14 mouse cellular contexts compared by ENCODE assay signal in genomic region chr13:5248671-5249391, GRCm38 (mm10).
A peak's percentile ranks its signal among the peaks of the same experiment; 100 is the strongest.
DNase-seq lines count a peak whose midpoint lies in the region; ATAC-seq and TF ChIP-seq lines count a peak whose summit lies in the region.
"Had no signal": no experiment of that assay in that cellular context is flagged by ENCODE, and none has a peak within 500 bp of the region (broad histone marks: within the 10 kb centered on the region; RNA-seq: fewer than 3 reads in every experiment).

No protein-coding gene starts in this region.

- H3K9ac ChIP-seq in heart, embryonic 13.5 days: no peak overlapping the region
- H3K9ac ChIP-seq in lung, postnatal 0 days (replicated peaks; ENCODE audit: low read depth): no peak overlapping the region
- H3K9ac ChIP-seq: embryonic facial prominence, embryonic 15.5 days; hindbrain, embryonic 15.5 days had no signal

- WGBS in heart, embryonic 13.5 days: 14% methylated on average over 3 of the region's 3 CpGs
- WGBS in heart, embryonic 10.5 days: 31% methylated on average over 3 of the region's 3 CpGs
- 33% methylated on average over 3 of the region's 3 CpGs for WGBS in lung, postnatal 0 days

- peaks cover 4% of the 10 kb centered on the region for H3K9me3 ChIP-seq in heart, embryonic 13.5 days
- no peaks in the 10 kb centered on the region for H3K9me3 ChIP-seq in heart, embryonic 10.5 days
- H3K9me3 ChIP-seq in lung, postnatal 0 days (ENCODE audit: low read length): no peaks in the 10 kb centered on the region
- H3K9me3 ChIP-seq: embryonic facial prominence, embryonic 15.5 days; hindbrain, embryonic 15.5 days had no signal

- TF ChIP-seq EP300 in lung, postnatal 0 days (IDR thresholded peaks at IDR 0.05): 0 out of 2 replicates have a peak, but pooled peaks have one; percentile 22

- H3K4me3 ChIP-seq in heart, embryonic 13.5 days: no peak overlapping the region
- H3K4me3 ChIP-seq in heart, embryonic 10.5 days: no peak overlapping the region
- H3K4me3 ChIP-seq in lung, postnatal 0 days (ENCODE audit: low read depth, low read length): no peak overlapping the region
- H3K4me3 ChIP-seq in embryonic fibroblast, embryonic 13.5 days (ENCODE audit: insufficient read depth, low read length): no peak overlapping the region
- H3K4me3 ChIP-seq: embryonic facial prominence, embryonic 15.5 days; hindbrain, embryonic 15.5 days had no signal

- H3K4me1 ChIP-seq in heart, embryonic 13.5 days: peaks cover 15% of the 10 kb centered on the region
- no peaks in the 10 kb centered on the region for H3K4me1 ChIP-seq in heart, embryonic 10.5 days
- no peaks in the 10 kb centered on the region for H3K4me1 ChIP-seq in lung, postnatal 0 days (ENCODE audit: insufficient read depth, low read depth, low read length)
- H3K4me1 ChIP-seq in embryonic fibroblast, embryonic 13.5 days (ENCODE audit: control insufficient read depth, insufficient read depth, low read length): peaks cover 8% of the 10 kb centered on the region
- H3K4me1 ChIP-seq: embryonic facial prominence, embryonic 15.5 days; hindbrain, embryonic 15.5 days had no signal

- DNase-seq in heart, embryonic 10.5 days (ENCODE audit: low spot score): no peak
- peak; percentile 72 for DNase-seq in lung, postnatal 0 days (ENCODE audit: low spot score)
- no peak for DNase-seq in lung, postnatal 10 days
- peak; percentile 20 to 25 for DNase-seq in right cerebral cortex, postnatal 36 days (ENCODE audit: low spot score in 2 of 2)
- no peak for DNase-seq in cerebellum, adult 8-10 months
- no peak for DNase-seq in adrenal gland, adult 8-10 months
- DNase-seq: layer of hippocampus, postnatal 36 days; thymus, postnatal 4 days had no signal

- H3K27me3 ChIP-seq in heart, embryonic 13.5 days (replicated peaks): no peaks in the 10 kb centered on the region
- no peaks in the 10 kb centered on the region for H3K27me3 ChIP-seq in heart, embryonic 10.5 days (ENCODE audit: insufficient read depth, poor library complexity, severe bottlenecking)
- H3K27me3 ChIP-seq in lung, postnatal 0 days (replicated peaks; ENCODE audit: insufficient read depth, low read length): no peaks in the 10 kb centered on the region
- H3K27me3 ChIP-seq: embryonic facial prominence, embryonic 15.5 days; hindbrain, embryonic 15.5 days had no signal

- no peak overlapping the region for H3K4me2 ChIP-seq in heart, embryonic 13.5 days
- H3K4me2 ChIP-seq in lung, postnatal 0 days (replicated peaks; ENCODE audit: low read depth, low read length): no peak overlapping the region
- H3K4me2 ChIP-seq: embryonic facial prominence, embryonic 15.5 days; hindbrain, embryonic 15.5 days had no signal

- H3K27ac ChIP-seq in heart, embryonic 13.5 days (replicated peaks): peak overlapping the region; percentile 83
- no peak overlapping the region for H3K27ac ChIP-seq in heart, embryonic 10.5 days
- no peak overlapping the region for H3K27ac ChIP-seq in lung, postnatal 0 days (ENCODE audit: low read length)
- peak overlapping the region; percentile 96 for H3K27ac ChIP-seq in embryonic fibroblast, embryonic 13.5 days (ENCODE audit: insufficient read depth, low read length)
- H3K27ac ChIP-seq: embryonic facial prominence, embryonic 15.5 days; hindbrain, embryonic 15.5 days; kidney, postnatal 0 days had no signal

- ATAC-seq in heart, embryonic 13.5 days (ENCODE audit: extremely low read depth, insufficient number of reproducible peaks, low FRiP score, low TSS enrichment): no peak; the same call in 1 of the 2 replicates
- ATAC-seq in lung, postnatal 0 days: peak; percentile 73
- ATAC-seq: midbrain, embryonic 16.5 days had no signal

- no peak for TF ChIP-seq POLR2A in embryonic fibroblast, embryonic 13.5 days (IDR thresholded peaks at IDR 0.05; ENCODE audit: low read depth, low read length)

- no peaks in the 10 kb centered on the region for H3K36me3 ChIP-seq in heart, embryonic 13.5 days
- no peaks in the 10 kb centered on the region for H3K36me3 ChIP-seq in heart, embryonic 10.5 days
- no peaks in the 10 kb centered on the region for H3K36me3 ChIP-seq in lung, postnatal 0 days (ENCODE audit: insufficient read depth, low read length)
- H3K36me3 ChIP-seq: embryonic facial prominence, embryonic 15.5 days; hindbrain, embryonic 15.5 days had no signal

- TF ChIP-seq CTCF in lung, postnatal 0 days (IDR thresholded peaks at IDR 0.05): no peak
- no peak for TF ChIP-seq CTCF in embryonic fibroblast, embryonic 13.5 days (IDR thresholded peaks at IDR 0.05; ENCODE audit: borderline replicate concordance, insufficient read depth, low read length)

Comparison
In these comparisons a context has a peak if more than half of its experiments do, and no peak if none do; other contexts are left out.
1. H3K27ac ChIP-seq: peak in heart, embryonic 13.5 days (single experiment) and embryonic fibroblast, embryonic 13.5 days (single experiment); none in heart, embryonic 10.5 days (single experiment) and lung, postnatal 0 days (single experiment).
2. DNase-seq: peak in lung, postnatal 0 days (single experiment) and right cerebral cortex, postnatal 36 days (2 of 2); none in heart, embryonic 10.5 days (single experiment), lung, postnatal 10 days (single experiment), cerebellum, adult 8-10 months (single experiment) and adrenal gland, adult 8-10 months (single experiment).